Mouse (Mus musculus) cerebellum, postnatal 10 days (tissue): ENCODE measurements around the gene Dnajb8.
A peak's percentile ranks its signal among the peaks of the same experiment; 100 is the strongest.

Experiments used
- DNase-seq, 2 experiments: peaks; one replicate each; pipeline ENCODE4 v3.0.0; 2021; ENCODE audit warnings: mixed read lengths in 2 of 2

The Dnajb8 gene

DNA sequence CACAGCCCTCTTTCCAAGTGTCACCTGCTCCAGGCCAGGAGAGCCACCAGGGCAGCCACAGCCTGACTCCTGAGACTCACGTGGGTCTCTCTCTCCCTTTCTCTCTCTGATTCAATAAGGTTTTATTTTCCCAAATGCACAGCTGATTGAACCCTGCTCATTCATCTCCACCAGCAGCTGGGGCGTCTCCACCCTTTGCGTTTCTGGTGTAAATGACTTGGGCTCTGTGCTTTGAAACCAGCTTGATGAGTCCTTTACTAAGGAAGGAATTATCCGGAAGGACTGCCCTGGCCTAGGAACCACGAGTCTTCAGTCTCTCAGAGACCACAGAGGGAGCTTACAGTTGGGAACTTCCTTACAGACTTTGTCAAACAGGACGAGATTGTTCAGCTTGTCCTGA is 10.2 kb downstream of the Dnajb8 start:
- no peak for DNase-seq

DNA sequence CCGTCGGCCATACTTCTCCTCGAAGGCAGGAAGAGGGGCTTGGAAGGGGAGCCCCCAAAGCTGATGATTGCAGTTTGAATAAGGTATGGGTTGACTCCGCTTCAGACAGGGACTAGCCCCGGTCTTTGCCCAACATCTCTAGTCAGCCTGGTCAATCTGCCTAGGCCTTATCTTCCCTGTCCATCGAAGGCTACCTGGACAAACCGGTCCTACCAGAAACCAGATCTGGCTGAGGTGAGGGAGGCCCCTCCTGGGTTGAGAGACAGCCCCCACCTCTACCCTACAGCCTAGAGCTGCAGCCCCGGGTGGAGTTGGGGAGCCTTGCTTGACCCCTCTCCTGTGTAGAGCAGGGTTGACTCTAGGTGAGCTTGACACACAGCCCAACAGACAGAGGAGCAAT is 11.9 kb downstream of the Dnajb8 start:
- DNase-seq = no peak

- no peak for DNase-seq
These were observed 13.4 kb downstream of the Dnajb8 start for GRCm38 (mm10) chr6:88235461-88235860.

DNA sequence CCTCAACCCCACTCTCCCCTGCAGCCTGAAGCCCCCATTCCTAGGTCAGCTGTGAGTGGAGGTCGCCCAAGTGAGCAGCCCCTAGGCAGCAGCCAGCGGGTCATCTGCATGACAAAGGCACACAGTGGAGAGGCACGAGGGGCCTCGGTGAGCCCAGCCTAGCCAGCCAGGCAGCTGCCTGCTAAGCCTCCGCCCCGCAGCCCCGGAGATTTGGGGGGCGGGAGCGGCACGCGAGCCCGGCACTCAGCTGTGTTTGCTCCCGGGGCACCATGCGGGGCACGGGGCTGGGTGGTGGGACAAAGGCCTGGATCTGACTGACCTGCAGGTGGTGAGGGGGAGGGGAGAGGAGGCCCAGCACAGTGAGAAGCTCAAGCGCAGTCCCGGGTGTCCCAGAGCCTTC is 13.9 kb downstream of the Dnajb8 start:
- DNase-seq = no peak

DNA sequence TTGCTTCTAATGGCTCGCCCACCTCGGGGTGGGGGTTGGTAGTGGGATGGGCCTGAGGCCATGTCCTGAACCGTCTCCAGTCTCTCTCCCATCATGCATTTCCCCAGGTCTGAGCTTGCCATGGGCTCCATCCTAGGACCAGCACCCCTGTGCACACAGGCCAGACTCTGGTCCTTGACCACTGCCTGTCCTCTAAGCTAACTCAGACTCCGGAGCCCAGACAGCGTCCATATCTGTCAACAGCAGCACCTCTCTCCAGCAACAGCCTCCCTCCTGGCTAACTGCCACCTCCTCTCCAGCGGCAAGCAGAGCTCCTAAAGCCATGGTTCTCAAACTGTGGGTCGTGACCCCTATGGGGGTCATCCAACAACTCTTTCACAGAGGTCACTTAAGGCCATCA is 14.4 kb downstream of the Dnajb8 start:
- peak in 1 of 2 experiments; percentile 35 for DNase-seq

GRCm38 (mm10) chr6:88242604-88243003 is 20.5 kb downstream of the Dnajb8 start:
- DNase-seq = peak; percentile 71 to 76

GRCm38 (mm10) chr6:88249231-88249630 is 27.2 kb downstream of the Dnajb8 start:
- peak; percentile 28 to 31 for DNase-seq

DNA sequence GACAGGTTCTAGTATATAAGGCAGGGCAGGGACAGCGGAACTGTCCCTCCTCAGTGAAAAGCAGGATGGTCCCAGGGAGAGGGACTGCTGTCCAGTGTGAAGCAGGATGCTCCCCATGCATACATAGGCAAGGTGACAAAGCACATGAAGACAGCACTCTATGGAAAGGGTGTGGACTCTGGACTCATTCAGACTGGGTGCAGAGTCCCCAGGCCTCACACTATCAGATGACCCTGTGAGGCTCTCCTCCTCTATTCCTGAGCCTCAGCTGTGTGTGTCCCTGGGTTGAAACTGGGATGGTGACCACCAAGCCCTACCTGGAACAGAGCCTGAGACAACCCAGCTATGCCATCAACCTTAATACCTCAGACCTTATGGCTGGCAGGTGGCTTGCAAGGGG is 29.3 kb downstream of the Dnajb8 start:
- DNase-seq = no peak

DNA sequence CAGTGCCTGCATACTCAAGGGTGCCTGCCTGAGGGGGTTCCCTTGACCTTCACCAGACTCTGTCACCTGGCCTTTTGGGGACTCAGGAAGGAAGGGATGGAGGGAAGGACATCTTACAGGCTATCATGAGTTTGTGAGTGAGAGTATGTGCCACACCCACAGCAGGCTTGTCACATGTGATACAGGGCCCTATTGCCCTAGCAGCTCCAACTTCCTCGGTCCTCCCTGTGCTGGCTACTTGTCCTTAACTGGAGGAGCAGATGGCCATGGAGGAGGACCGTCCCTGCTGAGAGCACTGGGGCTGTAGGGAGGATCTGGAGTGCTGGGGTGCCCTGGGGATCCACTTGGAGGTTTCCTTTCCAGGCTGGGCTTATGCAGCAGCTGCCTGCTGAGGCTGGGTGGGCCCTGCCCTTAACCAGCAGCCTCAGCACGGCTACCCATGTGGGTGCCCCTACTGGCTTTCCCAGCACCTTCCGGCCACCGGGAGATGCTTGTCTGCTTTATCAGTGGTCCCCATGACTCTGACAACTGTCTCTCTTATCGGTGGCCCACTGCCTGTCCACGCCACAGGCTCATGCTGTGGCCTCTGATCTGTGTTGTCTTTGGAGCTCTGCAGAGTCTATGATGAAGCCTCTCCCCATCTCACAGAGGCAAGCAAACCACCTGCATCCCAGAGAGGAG is 29.9 kb downstream of the Dnajb8 start:
- no peak for DNase-seq

DNA sequence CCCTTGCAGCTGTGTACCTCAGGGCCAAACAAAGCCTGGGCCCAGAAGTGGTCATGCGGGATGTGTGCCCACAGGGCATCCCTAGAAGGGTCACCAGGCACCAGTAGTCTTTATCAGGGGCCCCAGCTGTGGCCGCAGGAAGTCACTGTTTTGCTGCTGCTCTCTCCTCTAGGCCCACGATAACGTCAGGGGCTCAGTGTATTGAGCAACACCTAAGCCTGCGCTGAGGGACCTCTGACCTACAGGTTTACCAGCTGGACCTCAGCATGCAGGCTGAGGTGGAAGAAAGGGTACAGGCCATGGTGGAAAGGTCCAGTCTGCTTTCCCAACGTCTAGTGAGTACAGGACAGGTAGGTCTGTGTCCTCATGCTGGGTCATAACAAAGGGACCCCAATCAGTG is 32.0 kb downstream of the Dnajb8 start:
- no peak for DNase-seq

DNA sequence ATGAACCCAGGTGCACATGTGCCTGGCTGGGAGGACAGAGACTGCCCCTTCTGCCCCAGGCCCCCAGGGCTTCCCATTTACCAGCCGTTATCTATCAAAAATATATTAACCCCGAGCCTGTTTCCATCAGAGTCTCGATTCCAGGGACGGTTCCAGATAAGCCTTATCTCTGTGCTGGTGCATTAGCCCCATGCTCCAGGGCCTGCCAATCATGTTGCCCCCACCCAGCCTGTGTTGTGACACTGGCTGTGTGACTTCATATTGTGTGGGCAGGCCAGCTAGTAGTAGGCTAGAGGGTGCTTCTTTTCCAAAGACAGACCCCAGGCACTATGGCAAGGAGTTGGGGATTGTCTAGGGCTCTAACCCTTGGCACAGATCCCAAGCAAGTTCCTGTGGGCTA is 33.4 kb downstream of the Dnajb8 start:
- no peak for DNase-seq

DNA sequence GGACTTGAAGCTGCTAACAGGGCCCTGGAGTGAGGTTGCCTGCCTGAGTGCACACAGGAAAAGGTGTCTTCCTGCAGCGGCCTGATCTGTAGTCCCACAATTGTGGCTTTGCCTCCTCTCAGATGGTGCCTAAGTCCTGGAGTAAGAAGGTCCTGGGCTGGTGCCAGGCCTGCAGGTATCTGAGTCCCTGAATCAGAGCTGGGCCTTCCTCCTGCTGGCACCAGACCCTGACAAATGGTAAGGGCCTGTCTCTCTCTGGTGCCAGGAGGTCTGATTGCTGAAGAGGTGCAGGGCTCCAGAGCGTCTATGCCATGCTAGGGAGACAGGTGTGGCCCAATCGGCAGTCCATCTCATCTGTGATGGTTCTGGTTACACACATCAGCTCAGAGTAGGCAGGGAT is 37.6 kb downstream of the Dnajb8 start:
- peak; percentile 67 to 78 for DNase-seq

DNA sequence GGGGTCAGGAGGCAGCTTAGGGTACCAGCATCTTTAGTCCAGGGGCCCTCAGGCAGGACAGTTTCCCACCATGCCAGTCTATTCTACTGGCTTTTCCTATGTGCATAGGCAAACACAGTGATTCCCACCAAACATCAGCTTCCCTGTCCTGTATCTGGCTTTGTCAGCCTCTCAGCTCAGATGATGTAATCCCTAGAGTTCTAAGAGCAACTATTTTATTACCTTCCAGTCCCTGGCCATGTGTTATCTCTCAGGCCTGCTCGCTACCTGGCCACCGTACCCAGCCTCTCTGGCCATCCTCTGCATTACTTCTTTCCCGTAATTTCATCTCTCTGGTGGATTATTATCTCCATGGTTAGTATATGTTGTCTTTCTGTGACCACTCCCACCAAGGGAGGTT is 38.6 kb downstream of the Dnajb8 start:
- no peak for DNase-seq

DNA sequence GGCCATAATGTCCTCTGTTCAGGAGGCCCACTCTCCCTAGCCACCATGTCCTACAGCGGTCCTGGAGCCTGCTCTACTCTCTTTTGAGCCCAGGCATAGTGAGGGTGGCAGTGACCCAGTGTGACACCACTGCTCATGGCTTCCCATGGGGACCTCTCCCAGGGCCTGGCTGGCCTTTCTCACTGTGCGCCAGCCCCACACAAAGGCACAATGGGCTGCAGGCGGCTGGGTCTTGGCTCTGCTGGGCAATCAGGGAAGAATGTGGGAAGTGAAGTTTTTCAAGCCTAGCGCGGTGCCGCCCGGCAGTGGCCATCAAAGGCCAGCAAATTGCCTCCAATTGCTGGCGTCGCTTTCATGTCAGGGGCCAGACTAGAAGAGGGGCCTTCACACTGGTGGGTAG is 40.1 kb downstream of the Dnajb8 start:
- DNase-seq = peak in 1 of 2 experiments; percentile 25

GRCm38 (mm10) chr6:88265355-88265754 is 43.3 kb downstream of the Dnajb8 start:
- no peak for DNase-seq

DNA sequence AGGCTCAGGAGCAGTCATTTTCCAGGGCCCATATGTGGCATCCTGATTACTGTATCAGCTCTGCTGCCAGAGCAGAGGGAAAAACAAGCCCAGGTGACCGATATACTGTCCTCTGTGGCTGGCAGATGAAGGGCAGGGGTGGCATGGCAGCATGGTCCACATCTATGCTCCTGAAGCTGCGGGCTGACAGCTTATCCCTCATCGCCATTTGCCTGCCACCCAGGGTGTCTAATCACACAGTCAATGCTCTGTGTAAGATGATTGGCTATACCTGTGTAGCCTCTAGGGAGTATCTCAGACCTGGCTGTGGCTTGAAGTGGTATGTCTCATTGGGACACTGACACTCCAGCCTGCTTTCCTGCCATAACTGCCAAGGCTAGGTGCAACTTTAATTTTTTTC is 44.0 kb downstream of the Dnajb8 start:
- DNase-seq = no peak

DNA sequence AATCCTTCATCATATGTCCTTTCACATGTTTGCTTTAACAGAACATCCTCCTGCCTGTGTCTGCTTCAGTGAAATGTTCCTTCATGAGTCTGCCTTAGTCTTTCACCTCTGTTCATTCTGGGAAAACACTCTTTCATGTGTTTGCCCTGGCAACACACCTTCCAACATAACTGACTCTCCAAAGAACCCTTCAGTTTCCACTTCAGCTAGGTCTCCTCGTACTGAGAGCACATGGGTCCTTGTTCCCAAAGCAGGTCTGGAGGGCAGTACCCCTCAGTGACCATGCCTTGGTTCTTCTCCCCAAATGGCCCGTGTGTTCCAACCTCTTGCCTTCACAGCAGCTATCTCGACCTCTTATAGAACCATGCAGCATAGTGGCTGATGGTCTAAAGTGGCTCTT is 45.0 kb downstream of the Dnajb8 start:
- no peak for DNase-seq

DNA sequence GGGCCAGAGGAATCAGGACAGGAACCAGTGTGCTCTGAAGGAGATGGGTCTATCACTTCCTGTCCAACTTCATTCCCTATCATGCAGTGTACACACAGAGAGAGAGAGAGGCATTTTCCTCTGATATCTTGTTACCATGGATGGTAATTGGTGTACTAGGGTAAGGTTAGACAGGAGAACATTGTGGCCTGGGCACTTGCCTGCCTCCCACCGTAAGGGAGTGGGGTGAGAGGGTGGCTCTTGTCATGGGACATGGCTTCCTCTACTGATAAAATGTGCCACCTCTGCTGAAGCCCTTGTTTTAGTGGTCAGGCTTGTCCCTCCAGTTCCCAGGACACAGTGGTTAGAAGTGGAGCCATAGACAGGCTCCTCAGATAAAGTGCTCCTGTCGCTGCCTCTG is 45.9 kb downstream of the Dnajb8 start:
- DNase-seq = no peak

DNA sequence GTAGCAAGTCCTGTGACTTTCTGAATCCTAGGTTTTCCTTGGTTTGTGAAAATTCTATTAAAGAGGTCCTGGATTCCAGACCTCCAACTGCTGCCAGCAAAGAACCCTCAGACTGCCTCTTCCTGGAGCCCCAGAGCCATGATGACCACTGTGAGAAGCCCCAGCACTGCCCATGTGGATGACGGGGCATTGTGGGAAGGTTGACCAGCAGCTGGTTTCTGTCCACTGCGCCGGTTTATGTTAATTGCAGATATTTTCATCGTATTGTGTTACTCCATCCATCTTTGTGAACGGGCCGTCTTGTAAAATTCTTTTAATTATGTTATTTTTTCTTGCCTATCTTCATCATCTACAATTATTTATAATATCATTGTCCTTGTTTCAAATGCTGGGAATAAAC is 52.6 kb downstream of the Dnajb8 start:
- DNase-seq = no peak

DNA sequence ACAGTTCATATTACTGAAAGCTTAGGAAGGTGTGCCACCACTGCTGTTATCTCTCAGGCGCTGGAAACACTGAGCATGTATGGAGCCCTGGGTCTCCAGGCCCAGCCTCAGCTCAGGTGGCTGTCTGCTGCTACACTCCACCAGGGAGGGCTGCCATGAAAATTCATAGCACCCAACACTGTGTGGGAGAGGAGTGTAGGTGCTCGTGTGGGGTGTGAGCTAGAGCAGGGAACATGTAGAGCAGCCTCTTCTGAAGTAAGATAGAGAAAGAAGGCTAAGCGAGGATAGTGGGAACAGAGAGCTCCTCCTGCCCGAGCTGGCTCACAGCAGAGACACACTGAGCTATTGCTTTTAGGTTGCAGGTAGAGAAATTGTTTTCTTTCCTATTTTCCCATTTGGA is 54.2 kb downstream of the Dnajb8 start:
- no peak for DNase-seq

DNA sequence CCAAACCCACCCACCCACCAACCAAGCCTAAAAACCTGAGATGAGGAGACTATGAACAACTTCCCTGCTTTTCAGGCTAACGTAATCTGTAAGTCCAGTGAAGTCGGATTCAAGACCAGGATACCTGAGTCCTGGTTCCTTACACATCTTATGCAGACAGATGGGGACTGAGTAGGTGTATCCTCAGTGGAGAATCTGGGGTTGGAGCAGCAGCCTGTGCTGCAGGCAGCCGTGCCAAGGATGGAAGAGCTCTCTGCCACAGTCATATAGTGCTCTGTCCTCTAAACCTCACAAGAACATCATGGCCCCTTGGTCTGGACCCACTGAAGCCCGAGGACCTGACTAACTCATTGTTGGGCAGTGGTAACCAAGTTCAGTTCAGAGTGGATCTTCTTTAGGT is 55.2 kb downstream of the Dnajb8 start:
- no peak for DNase-seq

- DNase-seq = peak; percentile 28 to 44
These were observed 56.1 kb downstream of the Dnajb8 start for GRCm38 (mm10) chr6:88278141-88278540.

GRCm38 (mm10) chr6:88290129-88290766 is 68.2 kb downstream of the Dnajb8 start:
- DNase-seq = peak; percentile 61 to 72

- no peak for DNase-seq
These were observed 70.3 kb downstream of the Dnajb8 start for GRCm38 (mm10) chr6:88292274-88292909.
